Mouse (Mus musculus): ENCODE measurements around the gene Hspe1. TPM values are rescaled to one million over a fixed set of nuclear protein-coding genes. Genes with fewer than 3 reads are reported as not detected.
A peak's percentile ranks its signal among the peaks of the same experiment; 100 is the strongest.
"Not testable (repeated sequence)": the region's sequence is repeated elsewhere in the genome, so short reads cannot be mapped to it uniquely, and the experiment has no call there.

Gene Hspe1
- 10 to 100 TPM; 77.6 to 87.8 TPM for total RNA-seq (2021)
- long read RNA-seq, experiment 1, transcript Hspe1-201 (4 exons, 774 nt) = major isoform, 195 of 204 reads
- long read RNA-seq, experiment 1, partial matches to known transcripts = 9 of 204 reads
- long read RNA-seq, experiment 1, other reads (novel, unspliced or antisense) = 0 of 204 reads
- long read RNA-seq, experiment 2, transcript Hspe1-201 (4 exons, 774 nt) = major isoform, 263 of 278 reads
- long read RNA-seq, experiment 2, partial matches to known transcripts = 14 of 278 reads
- long read RNA-seq, experiment 2, other reads (novel, unspliced or antisense) = 1 of 278 reads

GRCm38 (mm10) chr1:55087932-55088610 lies at the start of gene Hspe1, which contains the start of gene Hspd1:
Hspe1 (plus strand) TSS chr1:55088132.
Hspd1 (minus strand) TSS chr1:55088243.
- peak; percentile 97 to 99 for DNase-seq
- intact Hi-C loops (cut with DNase I) = loop anchor here (2.0 kb wide), 2 partner anchors 43 to 149 kb away; partner anchors contain the start of genes Mars2 and Mob4

- DNase-seq = no peak
- intact Hi-C loops (cut with DNase I) = no loop called here
Measured at GRCm38 (mm10) chr1:55039944-55040343, 48.0 kb upstream of the Hspe1 start.

GRCm38 (mm10) chr1:55041691-55042090 lies 46.2 kb upstream of the Hspe1 start:
- DNase-seq = no peak
- intact Hi-C loops (cut with DNase I) = no loop called here

- DNase-seq = no peak
- intact Hi-C loops (cut with DNase I) = no loop called here
Measured at GRCm38 (mm10) chr1:55042246-55042645, 45.7 kb upstream of the Hspe1 start.

GRCm38 (mm10) chr1:55043164-55043563 lies 44.8 kb upstream of the Hspe1 start:
- intact Hi-C loops (cut with DNase I) = no loop called here
- no peak for DNase-seq

GRCm38 (mm10) chr1:55048841-55049587 lies 38.9 kb upstream of the Hspe1 start:
- intact Hi-C loops (cut with DNase I) = no loop called here
- DNase-seq = no peak

- intact Hi-C loops (cut with DNase I) = loop anchor here (2.0 kb wide), 1 partner anchor 25 kb away; the partner anchor contains the start of gene Sf3b1
- DNase-seq = no peak
Measured at GRCm38 (mm10) chr1:55051671-55052070, 36.3 kb upstream of the Hspe1 start.

- intact Hi-C loops (cut with DNase I) = loop anchor here (2.0 kb wide), 1 partner anchor 26 kb away; the partner anchor contains the start of gene Sf3b1
- DNase-seq = peak; percentile 98 to 99
Measured at GRCm38 (mm10) chr1:55052355-55052953, 35.5 kb upstream of the Hspe1 start, which contains the start of gene Coq10b. Coq10b (plus strand) TSS chr1:55052770.

- intact Hi-C loops (cut with DNase I) = loop anchor here (2.0 kb wide), 1 partner anchor 26 kb away; the partner anchor contains the start of gene Sf3b1
Measured at GRCm38 (mm10) chr1:55053005-55053404, 34.9 kb upstream of the Hspe1 start.

GRCm38 (mm10) chr1:55053596-55053995 lies 34.3 kb upstream of the Hspe1 start:
- DNase-seq = no peak
- intact Hi-C loops (cut with DNase I) = loop anchor here (2.0 kb wide), 1 partner anchor 27 kb away; the partner anchor contains the start of gene Sf3b1

More at GRCm38 (mm10) chr1:55053005-55053404, 34.9 kb upstream of the Hspe1 start:
- DNase-seq = peak in 1 of 2 experiments; percentile 73

GRCm38 (mm10) chr1:55055322-55056115 lies 32.4 kb upstream of the Hspe1 start:
- no peak for DNase-seq
- intact Hi-C loops (cut with DNase I) = no loop called here

GRCm38 (mm10) chr1:55058383-55058782 lies 29.5 kb upstream of the Hspe1 start:
- intact Hi-C loops (cut with DNase I); DNase-seq: not testable (repeated sequence)

GRCm38 (mm10) chr1:55061099-55061498 lies 26.8 kb upstream of the Hspe1 start:
- intact Hi-C loops (cut with DNase I) = no loop called here
- DNase-seq = no peak

- intact Hi-C loops (cut with DNase I) = no loop called here
- DNase-seq = no peak
Measured at GRCm38 (mm10) chr1:55061772-55062171, 26.2 kb upstream of the Hspe1 start.

- intact Hi-C loops (cut with DNase I); DNase-seq: not testable (repeated sequence)
Measured at GRCm38 (mm10) chr1:55072328-55072727, 15.6 kb upstream of the Hspe1 start.

GRCm38 (mm10) chr1:55074757-55075156 lies 13.2 kb upstream of the Hspe1 start:
- intact Hi-C loops (cut with DNase I) = no loop called here
- DNase-seq = no peak

- no peak for DNase-seq
- intact Hi-C loops (cut with DNase I) = no loop called here
Measured at GRCm38 (mm10) chr1:55075652-55076394, 12.1 kb upstream of the Hspe1 start.

- intact Hi-C loops (cut with DNase I) = no loop called here
- no peak for DNase-seq
Measured at GRCm38 (mm10) chr1:55076395-55076743, 11.6 kb upstream of the Hspe1 start.

Measured in gastrocnemius, postnatal 36 days (tissue).